Mouse (Mus musculus) retina, adult 2 months (tissue): ENCODE results near the gene Capn3.

Source experiments
- DNase-seq: peaks from one replicate; pipeline ENCODE4 v3.0.0-alpha.2; 2012; ENCODE audit warnings: low read depth, low spot score

The Capn3 gene

DNA sequence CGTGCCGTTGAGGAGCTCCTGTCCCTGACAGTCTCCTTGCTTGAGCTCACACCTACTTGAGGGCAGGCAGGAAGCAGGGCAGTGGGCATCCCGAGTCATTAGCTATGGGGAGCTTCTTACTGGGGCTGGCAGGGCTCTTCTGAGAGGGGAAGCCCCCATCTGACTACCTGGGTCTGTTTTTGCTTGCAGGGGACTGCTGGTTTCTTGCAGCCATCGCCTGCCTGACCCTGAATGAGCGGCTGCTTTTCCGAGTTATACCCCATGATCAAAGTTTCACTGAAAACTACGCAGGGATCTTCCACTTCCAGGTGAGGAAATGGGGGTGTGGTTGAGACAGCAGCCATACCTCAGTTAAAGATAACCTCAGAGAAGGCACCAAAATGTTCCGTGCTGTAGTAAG lies 26.1 kb downstream of the Capn3 start:
- no peak for DNase-seq

DNA sequence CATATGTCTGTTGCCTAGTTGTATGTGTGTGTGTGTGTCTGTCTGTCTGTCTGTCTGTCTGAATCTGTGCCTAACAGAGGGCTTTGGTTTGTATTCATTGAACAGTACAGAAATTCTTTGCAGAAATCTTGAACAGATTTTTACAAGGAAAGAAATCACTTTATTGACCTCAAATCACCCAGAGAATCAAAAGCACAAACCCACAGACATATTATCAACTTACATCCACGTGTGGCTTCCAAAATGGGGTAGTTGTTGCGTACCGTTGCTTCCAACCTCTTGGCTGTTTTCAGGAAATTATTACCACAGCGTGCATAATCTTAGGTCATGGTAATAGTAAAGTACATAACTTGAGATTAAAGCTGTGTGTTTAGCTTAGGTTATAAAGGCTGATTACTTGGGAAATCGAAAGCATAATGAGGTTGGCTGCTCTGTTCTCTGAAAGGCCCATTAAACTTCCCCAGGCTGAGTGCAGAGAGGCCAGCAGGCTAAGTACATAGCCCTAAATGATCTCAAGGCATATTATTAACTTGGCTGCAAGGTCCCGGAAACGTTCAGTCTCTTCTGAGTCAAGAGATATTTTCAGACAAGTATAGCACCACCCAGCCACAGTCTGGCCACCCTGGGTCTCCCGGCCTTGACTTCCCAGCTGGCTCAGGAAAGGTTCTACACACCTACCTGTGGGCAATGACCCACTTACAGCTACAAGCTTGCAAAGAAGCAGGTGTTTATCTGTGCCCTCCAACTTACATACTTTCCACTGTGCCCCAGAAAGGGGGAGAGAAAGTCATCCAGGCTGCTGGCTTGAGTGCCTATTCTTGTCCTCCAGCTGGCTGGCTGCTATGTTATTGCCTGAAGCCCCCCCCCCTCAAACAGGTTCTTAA lies 26.9 kb downstream of the Capn3 start:
- no peak for DNase-seq

DNA sequence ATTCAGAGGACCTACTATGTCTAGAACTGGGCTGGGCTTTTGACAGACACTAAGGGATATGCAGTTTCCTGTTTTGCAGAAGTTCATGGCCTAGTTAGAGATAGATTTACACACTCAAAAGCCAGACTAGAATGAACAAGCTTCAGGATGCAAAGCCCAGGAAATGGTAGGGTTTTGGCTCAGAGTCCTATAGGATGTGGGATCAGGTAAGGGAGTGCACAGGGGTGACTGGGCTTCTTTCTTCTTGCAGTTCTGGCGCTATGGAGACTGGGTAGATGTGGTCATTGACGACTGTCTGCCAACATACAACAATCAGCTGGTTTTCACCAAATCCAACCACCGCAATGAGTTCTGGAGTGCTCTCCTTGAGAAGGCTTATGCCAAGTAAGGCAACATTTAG lies 28.4 kb downstream of the Capn3 start:
- DNase-seq: no peak

DNA sequence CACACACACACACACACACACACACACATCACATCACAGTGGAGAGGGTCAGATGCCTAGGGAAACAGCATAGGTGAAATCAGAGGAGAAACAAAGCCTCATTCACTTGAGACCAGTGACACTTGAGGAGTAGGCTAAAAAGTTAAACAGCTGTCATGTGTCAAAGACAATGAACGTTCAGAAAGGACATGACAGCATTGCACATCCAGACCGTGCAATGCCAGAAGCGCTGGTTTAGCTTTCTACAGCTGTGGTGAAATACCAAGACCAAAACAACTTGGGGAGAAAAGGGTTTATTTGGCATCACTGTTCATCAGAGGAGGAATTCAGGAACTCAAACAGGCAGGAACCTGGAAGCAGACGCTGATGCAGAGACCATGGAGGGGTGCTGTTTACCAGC lies 37.4 kb downstream of the Capn3 start:
- no peak for DNase-seq

DNA sequence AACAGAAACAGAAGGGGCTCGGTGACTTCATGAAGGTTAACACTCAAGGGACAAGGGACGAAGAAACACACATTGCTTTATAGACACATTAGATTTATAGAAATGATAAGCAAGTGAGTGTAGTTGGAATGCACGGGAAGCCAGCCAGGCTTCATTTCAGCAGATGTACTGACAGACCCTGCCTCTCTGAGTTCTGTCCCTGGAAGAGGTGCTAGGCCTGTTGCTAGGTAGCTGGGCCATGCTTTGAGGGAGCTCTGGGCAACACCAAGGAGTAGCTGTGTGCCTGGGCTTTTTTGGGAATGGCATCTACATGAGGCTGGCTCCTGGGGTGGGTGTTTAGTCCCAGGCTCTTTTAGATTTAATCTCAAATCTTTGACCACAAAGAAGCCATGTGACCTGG lies 40.7 kb downstream of the Capn3 start:
- DNase-seq: no peak

DNA sequence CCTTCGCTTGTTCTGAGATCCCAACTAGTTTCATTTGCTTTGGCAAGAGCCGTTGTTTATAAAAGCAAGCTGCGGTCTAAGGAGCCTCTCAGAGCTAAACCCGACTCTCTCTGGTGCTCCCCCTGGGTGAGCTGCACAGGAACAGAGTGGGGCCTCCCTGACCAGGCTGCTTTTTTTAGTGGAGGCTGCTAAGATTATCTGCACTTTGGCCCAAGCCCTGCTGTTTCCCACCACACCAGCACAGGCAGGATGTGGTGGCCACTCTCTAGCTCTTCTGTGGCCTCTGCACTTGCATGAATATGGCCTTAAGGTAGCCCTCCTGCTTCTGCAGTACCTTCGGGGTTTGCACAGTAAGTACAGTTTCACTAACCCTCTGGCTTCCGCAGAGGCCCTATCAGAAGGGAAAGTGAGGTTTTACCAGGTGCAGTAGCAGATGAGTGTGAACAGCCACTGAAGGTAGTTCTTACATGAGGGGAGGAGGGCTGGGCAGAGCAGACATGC lies 44.2 kb downstream of the Capn3 start:
- no peak for DNase-seq

DNA sequence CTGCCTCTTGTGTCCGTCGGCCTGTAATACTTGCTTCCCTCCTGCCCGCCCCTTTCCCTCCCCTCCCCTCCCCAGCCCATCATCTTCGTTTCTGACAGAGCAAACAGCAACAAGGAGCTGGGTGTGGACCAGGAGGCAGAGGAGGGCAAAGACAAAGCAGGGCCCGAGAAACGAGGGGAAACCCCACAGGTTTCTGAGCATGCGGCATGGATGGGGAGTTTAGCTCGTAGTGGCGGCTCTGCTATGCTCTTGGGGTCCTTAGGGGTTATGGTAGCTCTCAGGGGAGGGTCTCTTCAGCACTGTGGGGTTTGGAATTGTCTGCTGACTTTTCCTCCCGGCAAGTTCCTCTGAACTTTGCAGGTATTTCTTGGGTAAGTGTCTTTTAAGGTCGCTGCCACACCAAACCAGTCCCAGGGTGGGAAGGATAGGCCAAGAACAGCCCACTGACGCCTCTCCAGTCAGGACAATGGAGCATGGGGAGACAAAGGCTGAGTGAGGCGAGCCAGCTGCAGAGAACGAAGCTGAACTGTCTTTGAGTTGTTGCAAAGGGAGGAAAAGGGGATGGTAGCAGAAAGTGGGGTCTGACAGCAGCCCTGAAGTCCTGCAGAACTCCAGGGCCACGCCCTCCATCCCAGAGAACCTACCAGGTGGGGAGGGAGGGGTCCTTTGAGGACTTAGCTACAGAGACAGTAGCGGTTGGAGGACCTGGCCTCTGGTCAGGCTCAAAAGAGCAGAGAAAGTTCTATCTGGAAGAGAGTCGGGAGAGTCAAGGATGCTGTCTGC lies 45.5 kb downstream of the Capn3 start:
- DNase-seq: no peak

DNA sequence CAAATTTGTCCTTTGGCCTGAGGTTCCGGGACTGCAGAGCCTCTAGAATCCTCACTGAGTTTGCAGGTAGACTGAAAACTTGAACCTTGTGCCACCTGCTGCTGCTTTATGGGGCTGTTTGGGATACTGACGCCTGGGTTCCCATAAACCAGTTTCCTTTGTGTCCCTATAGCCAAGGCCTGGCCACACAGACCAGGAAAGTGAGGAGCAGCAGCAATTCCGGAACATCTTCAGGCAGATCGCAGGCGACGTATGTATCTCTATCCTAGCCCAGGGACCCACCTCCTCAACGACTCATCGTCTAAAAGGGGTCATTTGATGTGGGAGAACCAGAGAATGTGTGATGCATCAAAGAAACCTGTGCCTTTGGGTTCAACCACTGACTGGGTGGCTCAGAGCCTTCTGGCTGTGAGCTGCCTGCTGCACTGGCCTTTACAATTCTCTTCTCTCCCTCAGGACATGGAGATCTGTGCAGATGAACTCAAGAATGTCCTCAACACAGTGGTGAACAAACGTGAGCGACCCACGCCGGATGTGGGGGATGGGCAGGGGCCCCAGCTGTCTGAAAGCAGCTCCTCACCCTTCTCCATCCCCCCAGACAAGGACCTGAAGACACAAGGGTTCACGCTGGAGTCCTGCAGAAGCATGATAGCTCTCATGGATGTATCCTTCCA lies 46.2 kb downstream of the Capn3 start:
- no peak for DNase-seq

DNA sequence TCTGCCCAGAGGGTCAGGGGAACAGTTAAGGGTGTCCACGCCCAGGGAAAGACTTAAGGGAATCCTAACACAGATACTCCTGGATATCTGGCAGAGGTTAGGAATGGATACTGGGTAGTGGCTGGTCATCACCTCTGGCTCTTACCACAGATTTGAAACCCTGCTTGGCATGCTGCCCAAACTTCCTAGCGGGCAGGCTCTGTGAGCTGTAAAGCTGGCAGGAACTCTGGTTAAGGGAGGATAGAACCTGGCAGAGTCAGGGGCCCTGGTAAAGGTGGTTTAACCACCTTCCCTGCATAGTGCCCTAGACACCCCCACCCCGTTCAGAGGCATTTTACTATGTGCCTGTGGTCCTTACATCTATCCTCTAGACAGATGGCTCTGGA lies 46.8 kb downstream of the Capn3 start:
- DNase-seq: no peak

DNA sequence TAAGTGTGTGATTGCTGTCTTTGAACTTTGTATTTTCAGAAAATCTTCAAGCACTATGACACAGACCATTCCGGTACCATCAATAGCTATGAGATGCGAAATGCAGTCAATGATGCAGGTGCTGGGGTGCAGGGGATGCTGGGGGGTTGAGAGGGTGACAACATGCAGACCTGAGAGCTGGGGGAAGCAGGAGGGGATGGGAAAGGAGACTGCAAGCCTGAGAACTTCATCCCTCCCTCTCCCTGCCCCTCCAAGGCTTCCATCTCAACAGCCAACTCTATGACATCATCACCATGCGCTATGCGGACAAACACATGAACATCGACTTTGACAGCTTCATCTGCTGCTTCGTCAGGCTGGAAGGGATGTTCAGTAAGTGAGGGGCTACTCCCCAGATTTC lies 47.3 kb downstream of the Capn3 start:
- no peak for DNase-seq

DNA sequence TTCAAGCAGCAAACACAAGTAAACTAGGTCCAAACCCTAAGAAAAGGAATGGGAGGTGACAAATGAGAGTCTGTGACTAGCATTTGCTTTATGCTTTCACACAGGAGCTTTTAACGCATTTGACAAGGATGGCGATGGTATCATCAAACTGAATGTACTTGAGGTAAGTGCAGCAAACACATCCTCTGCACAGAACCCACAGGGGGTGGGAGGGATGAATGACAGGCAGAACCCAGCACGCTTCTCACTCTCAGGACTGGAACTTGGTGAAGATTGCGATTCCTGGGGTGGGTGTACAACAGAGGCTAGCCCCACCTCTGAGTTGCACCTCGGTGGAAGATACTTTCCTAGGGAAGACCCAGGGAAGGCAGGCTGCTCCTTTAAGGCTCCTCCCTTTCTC lies 48.2 kb downstream of the Capn3 start:
- no peak for DNase-seq

DNA sequence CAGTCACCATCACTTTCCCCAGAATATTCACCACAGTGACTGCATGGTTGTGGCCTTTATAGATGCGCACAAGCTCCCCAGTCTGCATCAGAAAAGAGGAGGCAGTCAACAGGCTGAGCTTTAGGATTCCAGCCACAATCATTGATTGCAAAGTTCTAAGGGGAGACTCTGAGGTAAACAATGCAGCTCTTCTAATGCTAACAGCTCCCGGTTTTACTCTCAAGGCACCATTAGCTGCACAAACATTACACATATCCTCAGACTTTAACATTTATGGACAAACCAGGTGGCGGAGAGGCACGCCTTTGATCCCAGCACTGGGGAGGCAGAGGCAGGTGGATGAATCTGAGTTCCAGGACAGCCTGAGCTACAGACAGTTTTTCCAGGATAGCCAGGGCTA lies 58.4 kb downstream of the Capn3 start:
- DNase-seq: no peak

DNA sequence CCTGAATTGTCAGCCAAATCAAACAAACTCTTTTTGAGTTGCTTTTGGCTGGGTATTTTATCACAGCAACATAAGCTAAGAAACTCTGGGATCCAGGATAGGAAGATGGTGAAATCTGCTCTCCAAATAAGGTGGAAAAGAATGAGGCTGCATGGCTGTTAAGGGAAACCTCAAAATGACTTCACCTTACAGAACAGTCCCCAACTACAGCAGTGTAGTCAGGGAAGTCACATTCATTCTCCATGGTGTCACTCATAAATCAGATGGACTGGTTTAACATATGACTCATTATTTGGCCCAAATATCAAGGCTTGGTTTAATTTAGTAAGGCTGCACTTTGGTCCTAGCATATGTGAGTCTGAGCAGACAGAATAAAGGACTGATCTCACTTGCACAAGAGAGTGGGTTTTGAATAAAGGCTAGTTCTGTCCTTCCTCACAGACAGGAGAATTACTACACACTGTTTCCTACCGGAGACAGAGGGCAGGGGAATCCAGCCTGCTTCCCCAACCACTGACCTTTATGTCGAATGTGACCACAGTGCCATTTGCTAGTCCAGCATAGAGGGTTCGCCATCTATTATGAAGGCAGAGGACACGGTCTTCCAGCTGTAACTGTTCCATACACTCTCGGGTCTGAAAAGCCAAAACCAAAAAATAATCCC lies 62.9 kb downstream of the Capn3 start:
- no peak for DNase-seq

DNA sequence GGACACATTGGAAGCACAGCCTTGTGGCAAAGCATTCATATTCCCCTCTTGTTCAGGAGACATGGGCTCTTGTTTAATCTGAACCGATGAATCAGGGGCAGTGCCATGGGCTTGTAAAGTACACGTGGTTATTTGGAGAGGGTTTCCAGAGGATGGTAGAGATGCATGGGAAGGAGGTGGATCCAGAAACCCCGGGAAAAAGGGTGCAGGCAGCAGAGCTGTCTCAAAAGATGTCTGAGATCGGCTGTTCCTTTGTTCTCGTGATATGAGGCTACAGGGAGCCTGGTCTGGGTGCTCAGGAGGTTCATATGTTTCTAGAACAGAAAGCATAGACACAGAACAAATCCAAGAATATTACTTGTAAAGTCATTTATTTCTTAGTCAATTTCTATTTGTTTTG lies 71.0 kb downstream of the Capn3 start:
- DNase-seq: no peak

DNA sequence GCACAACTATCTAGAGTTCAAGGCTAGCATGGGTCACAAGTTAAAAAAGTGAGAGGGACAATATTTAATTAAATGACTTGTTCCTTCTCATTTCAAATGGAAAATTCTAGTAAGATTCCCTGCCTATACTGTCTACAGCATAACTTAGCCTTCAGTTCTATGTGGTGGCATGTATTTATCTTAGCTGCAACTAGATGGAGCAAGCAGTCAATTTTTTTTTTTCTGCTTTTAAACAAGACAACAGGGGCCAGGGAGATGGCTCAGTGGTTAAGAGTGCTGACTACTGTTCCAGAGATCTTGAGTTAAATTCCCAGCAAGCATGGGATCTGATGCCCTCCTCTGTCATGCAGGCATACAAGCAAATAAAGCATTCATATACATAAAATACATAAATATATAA lies 73.7 kb downstream of the Capn3 start:
- DNase-seq: no peak

DNA sequence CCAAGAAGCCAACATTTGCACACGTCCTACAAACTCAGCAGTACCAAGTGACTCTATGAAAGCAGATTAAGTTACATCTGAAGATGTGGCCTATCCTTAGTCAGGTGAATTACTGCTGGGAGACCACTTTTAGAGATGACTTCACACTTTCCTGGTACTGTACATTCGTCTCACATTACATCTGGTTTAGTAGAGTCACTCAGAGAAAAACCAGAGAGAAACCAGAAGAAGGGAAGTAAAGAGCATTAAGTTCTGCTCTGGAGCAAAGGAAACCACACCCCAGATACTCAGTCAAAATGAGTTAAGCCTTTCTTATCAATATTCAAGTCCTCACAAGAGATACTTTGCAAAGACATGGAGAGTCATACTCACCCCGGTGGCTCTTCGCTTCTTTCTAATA lies 75.4 kb downstream of the Capn3 start:
- no peak for DNase-seq

DNA sequence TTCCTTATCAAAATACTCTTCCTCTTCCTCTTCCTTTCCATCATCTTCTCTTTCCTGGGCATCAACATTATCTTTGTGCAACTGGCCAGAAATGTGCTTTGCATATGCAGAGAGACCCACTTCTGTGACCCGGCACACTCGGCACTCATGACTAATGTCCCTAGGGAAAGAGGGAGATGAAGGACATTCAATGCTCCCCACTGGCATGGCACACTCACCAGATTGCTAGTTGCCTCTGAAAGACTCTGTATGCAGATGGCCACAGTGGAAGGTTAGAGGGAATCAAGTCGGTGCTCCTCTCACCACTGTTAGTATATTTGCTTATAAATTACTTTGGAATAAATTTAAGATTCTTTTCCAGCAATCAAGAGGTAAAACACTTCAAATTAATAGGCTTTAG lies 83.5 kb downstream of the Capn3 start:
- DNase-seq: no peak

DNA sequence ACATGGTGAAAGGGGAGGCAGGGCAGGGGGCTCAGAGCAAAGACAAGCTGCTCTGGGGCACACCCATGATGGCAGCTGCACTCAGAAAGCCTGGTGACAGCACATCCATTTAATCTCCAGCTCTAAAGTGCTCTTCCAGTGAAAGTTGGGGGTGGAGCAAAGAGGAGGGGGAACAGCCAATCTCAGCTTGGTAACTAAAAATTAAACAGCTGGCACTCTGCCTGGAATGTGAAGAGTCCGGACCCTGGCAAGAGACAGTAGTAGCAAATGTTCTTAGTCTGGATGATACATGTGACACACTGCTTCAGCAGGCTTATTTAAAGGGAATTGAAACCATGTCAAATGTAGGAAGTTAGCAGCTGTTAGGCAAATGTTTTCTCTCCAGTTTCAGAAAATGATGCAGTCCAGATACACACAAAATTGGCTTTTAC lies 84.0 kb downstream of the Capn3 start:
- DNase-seq: peak; percentile 18

DNA sequence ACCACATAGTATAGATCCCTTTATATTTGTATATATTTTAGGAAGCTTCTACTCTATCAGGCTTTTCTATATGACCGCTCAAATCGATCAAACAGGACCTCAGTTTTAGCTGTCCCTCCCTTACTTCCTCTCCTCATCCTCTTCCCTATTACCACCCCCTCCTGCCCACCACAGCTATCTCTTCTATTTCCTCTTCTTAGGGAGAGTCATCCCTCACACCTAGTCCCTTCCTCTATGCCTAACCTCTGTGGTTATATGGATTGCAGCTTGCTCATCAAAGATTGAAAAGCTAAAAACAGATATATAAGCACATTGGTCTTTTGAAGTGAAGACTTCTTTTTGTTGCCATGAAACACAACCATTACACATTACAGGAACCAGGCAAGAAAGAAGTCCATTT lies 88.9 kb downstream of the Capn3 start:
- DNase-seq: no peak
